Mouse (Mus musculus) kidney, embryonic 14.5 days (tissue): ENCODE results near the gene Hmg20b. TPM values are rescaled to one million over a fixed set of nuclear protein-coding genes. Genes with fewer than 3 reads are reported as not detected.

Experiments
- ATAC-seq: fragments of 200-750 bp; cut with Nextera tagmentation; 2 replicates; pipeline ENCODE4 v1.8.0; 2017; ENCODE audit warnings: moderate number of reproducible peaks, mild to moderate bottlenecking, moderate TSS enrichment, moderate library complexity; ENCODE audit not compliant: low FRiP score, low TSS enrichment
- H3K27ac ChIP-seq: fragments of 300-500 bp; sonication (generic); 2 replicates; pipeline ENCODE4 v1.5.1; 2014; ENCODE audit warnings: low read depth, mild to moderate bottlenecking, low read length, moderate library complexity, mixed read lengths
- H3K27me3 ChIP-seq: fragments of 300-500 bp; sonication (generic); 2 replicates; pipeline ENCODE4 v1.6.1; 2014; ENCODE audit warnings: mild to moderate bottlenecking, low read length; ENCODE audit not compliant: control insufficient read depth, insufficient read depth
- H3K36me3 ChIP-seq: fragments of 300-500 bp; sonication (generic); 2 replicates; pipeline ENCODE4 v1.6.1; 2014; ENCODE audit warnings: low read length, mixed read lengths; ENCODE audit not compliant: control insufficient read depth, insufficient read depth
- H3K4me1 ChIP-seq: fragments of 300-500 bp; sonication (generic); 2 replicates; pipeline ENCODE4 v1.6.1; 2014; ENCODE audit warnings: low read length, mixed read lengths; ENCODE audit not compliant: control insufficient read depth, insufficient read depth
- H3K4me2 ChIP-seq: fragments of 300-500 bp; sonication (generic); replicated peaks from 2 replicates; pipeline ENCODE4 v1.6.1; 2014; ENCODE audit warnings: low read depth, mild to moderate bottlenecking, low read length
- H3K4me3 ChIP-seq: fragments of 300-500 bp; sonication (generic); 2 replicates; pipeline ENCODE4 v1.5.1; 2014; ENCODE audit warnings: mild to moderate bottlenecking, low read length
- H3K9ac ChIP-seq: fragments of 300-500 bp; sonication (generic); 2 replicates; pipeline ENCODE4 v1.6.1; 2014; ENCODE audit warnings: low read depth, mild to moderate bottlenecking, low read length, moderate library complexity
- H3K9me3 ChIP-seq: fragments of 300-500 bp; sonication (generic); 2 replicates; pipeline ENCODE4 v1.6.1; 2016; ENCODE audit warnings: low read length; ENCODE audit not compliant: control insufficient read depth
- WGBS: fragments of 180-500 bp; shearing (Covaris S2); extraction: QIAGEN DNeasy Blood & Tissue Kit; methylation state at CpG from one replicate; pipeline ENCODE4 v1.1.7; 2014; 5-methylcytosine and 5-hydroxymethylcytosine counted together
- polyA plus RNA-seq: library from polyadenylated mRNA; unstranded; fragments of >200 nt; fragmentation: Nextera tagmentation; extraction: Ambion mirVana; gene quantifications from 2 replicates; pipeline ENCODE4 v1.2.1, GENCODE M21; 2014

Hmg20b gene
- polyA plus RNA-seq, 1 experiment from 2014 or later = 115 TPM

- peaks cover 21% of the 10 kb centered on the region for H3K36me3 ChIP-seq
- no peak overlapping the region for H3K27ac ChIP-seq
- ATAC-seq = no peak
- no peaks in the 10 kb centered on the region for H3K27me3 ChIP-seq
- WGBS = 84% methylated on average over 6 of the region's 6 CpGs
- H3K9ac ChIP-seq = no peak overlapping the region
- H3K4me1 ChIP-seq = peaks cover 17% of the 10 kb centered on the region
- H3K9me3 ChIP-seq = no peaks in the 10 kb centered on the region
- no peak overlapping the region for H3K4me2 ChIP-seq
- no peak overlapping the region for H3K4me3 ChIP-seq
Measured at GRCm38 (mm10) chr10:81392270-81392669, 42.0 kb upstream of the Hmg20b start.

DNA sequence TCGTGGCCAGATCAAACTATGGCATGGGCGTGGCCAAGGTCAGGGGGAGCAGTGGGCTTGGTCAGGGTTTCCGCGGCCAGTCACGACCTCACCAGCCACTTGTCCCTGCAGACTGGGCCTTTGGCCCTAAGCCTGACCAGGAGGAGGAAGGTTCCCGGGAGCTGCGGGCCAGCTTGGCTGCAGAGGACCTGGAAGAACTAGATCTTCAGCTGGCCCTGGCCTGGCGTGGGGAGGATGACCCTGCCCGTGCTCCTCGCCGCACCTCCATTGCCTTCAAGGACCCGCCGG, 40.3 kb upstream of the Hmg20b start:
- Histone ChIP-seq H3K4me1 (peaks cover 20% of the 10 kb centered on the region), H3K9me3 (no peaks in the 10 kb centered on the region), H3K4me2 (no peak overlapping the region), H3K36me3 (peaks cover 32% of the 10 kb centered on the region), H3K4me3 (no peak overlapping the region), H3K9ac (no peak overlapping the region), H3K27ac (no peak overlapping the region), H3K27me3 (no peaks in the 10 kb centered on the region)
- 93% methylated on average over 13 of the region's 13 CpGs for WGBS
- no peak for ATAC-seq

GRCm38 (mm10) chr10:81389801-81390677, 39.8 kb upstream of the Hmg20b start:
- 62% methylated on average over 23 of the region's 23 CpGs for WGBS
- Histone ChIP-seq H3K27me3 (no peaks in the 10 kb centered on the region), H3K4me2 (no peak overlapping the region), H3K27ac (no peak overlapping the region), H3K9me3 (no peaks in the 10 kb centered on the region), H3K36me3 (peaks cover 32% of the 10 kb centered on the region), H3K4me3 (no peak overlapping the region), H3K4me1 (peaks cover 26% of the 10 kb centered on the region), H3K9ac (no peak overlapping the region)
- peak; percentile 43; the same call in 1 of the 2 replicates for ATAC-seq

DNA sequence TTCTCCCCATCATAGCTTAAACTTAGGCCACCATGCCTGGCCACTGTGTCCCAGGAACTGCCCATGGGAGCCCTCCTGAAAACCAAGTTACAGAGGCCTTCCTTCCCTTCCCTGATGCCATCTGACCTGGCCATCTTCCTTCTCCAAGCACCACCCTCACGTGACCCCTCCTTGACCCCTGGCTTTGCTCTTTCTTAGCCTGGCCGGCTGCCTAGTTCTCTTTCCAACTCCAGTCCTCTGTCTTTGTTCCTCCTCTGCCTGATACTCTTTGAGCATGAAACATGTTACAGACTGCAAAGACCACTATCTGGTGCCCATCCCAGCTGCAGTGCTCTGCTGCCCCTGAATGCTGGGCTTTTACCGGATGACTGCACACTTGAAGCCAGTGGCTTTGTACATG, 39.1 kb upstream of the Hmg20b start:
- Histone ChIP-seq H3K4me2 (no peak overlapping the region), H3K4me1 (peaks cover 27% of the 10 kb centered on the region), H3K4me3 (no peak overlapping the region), H3K9ac (no peak overlapping the region), H3K36me3 (peaks cover 32% of the 10 kb centered on the region), H3K27ac (no peak overlapping the region), H3K27me3 (no peaks in the 10 kb centered on the region), H3K9me3 (no peaks in the 10 kb centered on the region)
- 46% methylated on average over 3 of the region's 3 CpGs for WGBS
- ATAC-seq = no peak

GRCm38 (mm10) chr10:81388505-81389055, 38.3 kb upstream of the Hmg20b start, which contains the start of gene Gm48552:
TSS of gene Gm48552 (plus strand) at chr10:81389005.
- no peak within 1 kb of the TSS for H3K4me3 ChIP-seq
- H3K27me3 ChIP-seq = no peaks in the 10 kb centered on the region
- H3K9me3 ChIP-seq = no peaks in the 10 kb centered on the region
- 76% methylated on average over 5 of the region's 5 CpGs for WGBS
- ATAC-seq = no peak
- H3K36me3 ChIP-seq = peaks cover 32% of the 10 kb centered on the region
- H3K27ac ChIP-seq = no peak within 1 kb of the TSS
- peaks cover 24% of the 10 kb centered on the region for H3K4me1 ChIP-seq
- no peak within 1 kb of the TSS for H3K4me2 ChIP-seq
- H3K9ac ChIP-seq = no peak within 1 kb of the TSS

- WGBS = 95% methylated on average over 20 of the region's 20 CpGs
- H3K36me3 ChIP-seq = peaks cover 32% of the 10 kb centered on the region
- no peak overlapping the region for H3K27ac ChIP-seq
- peaks cover 15% of the 10 kb centered on the region for H3K4me1 ChIP-seq
- H3K4me3 ChIP-seq = no peak overlapping the region
- H3K9me3 ChIP-seq = no peaks in the 10 kb centered on the region
- ATAC-seq = no peak
- H3K4me2 ChIP-seq = no peak overlapping the region
- H3K27me3 ChIP-seq = no peaks in the 10 kb centered on the region
- no peak overlapping the region for H3K9ac ChIP-seq
Measured at GRCm38 (mm10) chr10:81387716-81388115, 37.4 kb upstream of the Hmg20b start.

DNA sequence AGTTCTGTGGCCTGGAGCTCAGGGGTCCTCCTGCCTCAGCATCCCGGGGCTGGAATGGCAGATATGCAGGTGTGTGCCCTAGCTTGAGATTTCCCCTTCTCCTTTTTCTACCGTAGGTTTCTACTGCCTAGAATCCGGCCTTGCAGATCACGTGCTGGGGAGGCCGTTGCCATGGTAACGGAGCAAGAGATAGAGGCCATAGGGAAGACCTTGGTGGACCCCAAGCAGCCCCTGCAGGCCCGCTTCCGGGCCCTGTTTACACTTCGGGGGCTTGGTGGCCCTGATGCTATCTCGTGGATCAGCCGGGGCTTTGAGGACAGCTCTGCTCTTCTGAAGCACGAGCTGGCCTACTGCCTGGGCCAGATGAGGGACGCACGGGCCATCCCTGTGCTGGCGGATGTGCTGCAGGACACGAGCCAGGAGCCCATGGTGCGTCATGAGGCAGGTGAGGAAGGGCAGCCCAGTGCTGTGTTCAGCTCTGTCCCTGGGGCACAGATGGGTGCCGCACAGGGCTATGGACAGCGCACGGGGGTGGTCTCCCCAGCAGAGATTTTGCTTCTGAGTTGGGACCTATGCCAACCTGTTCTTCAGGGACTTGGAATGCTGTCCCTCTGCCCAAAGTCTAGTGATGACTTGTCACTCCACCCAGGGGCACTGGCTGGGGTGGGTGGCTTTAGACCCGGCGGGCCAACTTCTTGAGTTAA, 35.5 kb upstream of the Hmg20b start:
- H3K4me2 ChIP-seq = peak overlapping the region; percentile 69
- no peak overlapping the region for H3K27ac ChIP-seq
- H3K9me3 ChIP-seq = no peaks in the 10 kb centered on the region
- no peak for ATAC-seq
- no peaks in the 10 kb centered on the region for H3K27me3 ChIP-seq
- 83% methylated on average over 22 of the region's 22 CpGs for WGBS
- peak overlapping the region; percentile 98; the same call in 1 of the 2 replicates for H3K4me3 ChIP-seq
- H3K4me1 ChIP-seq = peaks cover 14% of the 10 kb centered on the region
- H3K36me3 ChIP-seq = peaks cover 30% of the 10 kb centered on the region
- no peak overlapping the region for H3K9ac ChIP-seq

GRCm38 (mm10) chr10:81384605-81384982, 34.3 kb upstream of the Hmg20b start:
- peak; percentile 13; the same call in 1 of the 2 replicates for ATAC-seq
- peak overlapping the region; percentile 69 for H3K4me2 ChIP-seq
- WGBS = under 1% methylated on average over 19 of the region's 19 CpGs
- H3K9ac ChIP-seq = peak overlapping the region; percentile 83
- no peaks in the 10 kb centered on the region for H3K27me3 ChIP-seq
- peaks cover 13% of the 10 kb centered on the region for H3K4me1 ChIP-seq
- no peaks in the 10 kb centered on the region for H3K9me3 ChIP-seq
- peak overlapping the region; percentile 98 for H3K4me3 ChIP-seq
- H3K27ac ChIP-seq = peak overlapping the region; percentile 82
- peaks cover 30% of the 10 kb centered on the region for H3K36me3 ChIP-seq
